Mouse (Mus musculus) right cerebral cortex, adult 2 months (tissue): ENCODE measurements at regions not wholly inside any gene's neighbourhood (a gene's known extent, or its start where the extent isn't known, plus 50 kb on each side); places are given as distances from the start of the nearest gene placed in this dataset.
A peak's percentile ranks its signal among the peaks of the same experiment; 100 is the strongest.

Source experiments
- DNase-seq, 2 experiments: peaks; one replicate each; pipeline ENCODE4 v3.0.0; 2021 to 2022; ENCODE audit warnings: low spot score in 2 of 2

DNA sequence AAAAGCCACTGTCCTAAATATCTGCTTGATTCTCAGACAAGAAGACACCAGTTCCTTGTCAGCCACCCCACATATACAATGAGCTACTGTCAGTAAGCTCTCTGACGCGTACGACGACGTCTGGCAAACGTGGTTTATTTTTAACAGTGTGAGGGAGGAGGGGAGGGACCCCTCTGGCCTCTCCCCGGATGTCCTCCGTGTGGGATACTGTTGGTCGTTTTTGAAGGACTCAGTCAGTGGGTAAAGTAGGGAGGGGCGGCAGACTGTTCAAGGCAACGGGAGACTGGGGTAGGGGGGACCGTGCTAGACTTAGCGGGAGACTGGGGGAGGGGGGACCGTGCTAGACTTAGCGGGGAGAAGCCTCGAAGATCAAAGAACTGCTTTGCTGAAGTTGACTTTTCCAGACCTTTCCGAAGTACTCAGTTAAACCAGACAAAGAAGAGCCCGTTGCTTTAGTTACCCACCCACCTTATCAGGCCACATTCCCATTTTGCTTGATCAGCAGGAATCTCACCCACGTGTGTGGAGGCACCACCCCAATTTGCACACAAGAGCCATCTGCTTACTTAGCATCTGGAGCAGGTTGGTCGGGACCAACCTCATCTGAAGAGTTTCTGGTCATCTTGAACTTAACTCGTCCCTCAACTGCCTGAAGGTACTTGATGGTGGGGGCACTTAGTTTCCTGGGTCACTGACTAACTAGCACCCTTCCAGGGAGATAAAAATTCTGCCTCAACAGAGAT lies 92.6 kb upstream of the Mark1 start:
- no peak for DNase-seq

DNA sequence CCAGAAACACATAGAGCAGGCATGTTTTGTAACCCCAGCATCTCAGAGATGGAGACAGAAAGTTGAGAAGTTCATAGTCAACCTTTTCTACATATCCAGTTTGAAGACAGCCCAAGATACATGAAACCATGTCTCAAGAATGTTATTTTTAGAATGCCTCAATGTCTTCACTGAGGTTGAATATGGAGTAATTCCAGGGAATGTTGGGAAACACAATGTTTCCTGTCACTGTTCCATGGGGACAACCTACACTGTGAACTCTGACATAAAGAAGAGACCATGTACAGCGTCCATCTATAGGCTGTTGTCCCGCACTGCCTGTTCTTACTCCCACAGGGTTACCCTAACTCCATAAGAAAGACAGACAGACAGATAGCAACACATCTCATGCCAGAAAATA lies 89.8 kb upstream of the Mark1 start:
- no peak for DNase-seq

DNA sequence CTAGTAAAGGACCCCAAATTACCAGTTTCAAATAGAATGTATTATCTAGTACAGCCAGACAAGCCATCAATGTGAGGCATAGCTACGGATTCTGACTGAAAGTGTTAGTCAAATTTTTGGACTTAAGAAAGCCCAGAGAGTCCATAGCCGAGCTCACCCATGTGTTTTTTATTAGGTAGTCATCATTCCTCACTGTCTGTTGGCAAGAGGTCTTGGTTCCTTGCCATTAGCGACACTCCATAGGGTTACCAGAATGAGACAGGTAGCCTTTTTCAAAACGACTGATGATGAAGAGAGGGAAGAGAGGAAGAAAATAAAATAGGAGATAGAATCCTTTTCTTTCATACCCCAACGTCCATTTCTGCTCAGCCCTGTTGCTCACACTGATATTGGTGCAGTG lies 83.8 kb upstream of the Mark1 start:
- no peak for DNase-seq

DNA sequence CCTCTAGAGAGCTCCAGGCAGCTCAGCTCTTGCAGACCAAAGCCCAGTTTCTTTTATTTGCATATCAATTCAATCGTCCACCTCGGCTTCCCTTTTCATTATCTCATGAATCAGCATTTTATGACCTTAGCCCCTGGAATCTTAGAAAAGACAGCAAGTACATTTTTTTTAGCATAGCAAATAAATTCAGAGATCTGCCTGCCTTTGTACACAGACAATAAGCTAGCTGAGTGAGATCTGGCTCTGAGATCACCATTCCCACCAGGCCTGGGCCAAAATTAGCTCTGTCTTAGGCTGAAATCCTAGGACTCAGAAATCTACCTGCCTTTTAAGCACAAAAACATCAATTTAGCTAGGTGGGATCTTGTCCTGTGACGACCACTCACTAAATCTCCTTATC lies 80.7 kb upstream of the Mark1 start:
- no peak for DNase-seq

DNA sequence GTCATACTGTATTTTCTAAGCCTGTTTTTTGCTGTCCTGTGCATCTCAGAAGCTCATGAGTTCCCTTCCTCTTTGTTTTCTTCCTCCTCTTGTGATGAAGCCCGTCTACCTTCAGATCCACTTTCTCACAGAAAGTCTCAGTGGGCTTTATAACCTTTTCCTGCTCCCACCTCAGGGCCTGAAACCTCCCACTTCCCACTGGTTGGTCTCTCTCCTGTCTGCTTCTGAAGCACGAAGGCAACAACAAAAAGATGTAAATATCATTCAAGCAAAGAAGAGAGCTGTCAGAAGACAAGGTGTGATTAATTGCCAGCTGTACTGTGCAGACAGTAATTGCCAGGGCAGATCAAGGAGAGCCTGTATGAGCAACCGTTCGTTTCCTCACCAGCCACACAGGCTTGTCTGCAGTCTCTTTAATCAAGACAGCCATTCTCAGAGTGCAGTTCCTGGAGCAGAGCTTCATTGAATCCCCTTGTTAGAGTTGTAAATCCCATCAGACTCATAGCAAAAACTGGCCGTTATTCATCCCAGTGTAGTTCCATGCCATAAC lies 80.0 kb upstream of the Mark1 start:
- DNase-seq, result no peak

DNA sequence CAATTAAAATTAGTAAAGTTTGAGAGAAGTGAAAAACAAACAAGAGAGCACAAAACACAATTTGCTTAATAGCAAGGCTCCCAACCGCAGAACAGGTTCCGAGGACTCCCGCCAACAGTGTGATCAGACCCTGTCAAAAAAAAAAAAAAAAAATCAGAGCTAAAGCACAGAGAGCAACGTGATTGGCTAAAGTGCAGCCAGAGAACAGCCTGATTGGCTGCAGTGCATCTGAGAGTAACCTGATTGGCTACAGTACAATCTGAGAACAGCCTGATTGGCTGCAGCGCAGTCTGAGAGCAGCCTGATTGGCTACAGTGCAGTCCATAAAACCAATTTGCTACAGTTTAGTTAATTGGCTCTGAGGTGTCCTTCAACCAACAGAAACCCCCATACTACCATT lies 74.6 kb upstream of the Mark1 start:
- no peak for DNase-seq

DNA sequence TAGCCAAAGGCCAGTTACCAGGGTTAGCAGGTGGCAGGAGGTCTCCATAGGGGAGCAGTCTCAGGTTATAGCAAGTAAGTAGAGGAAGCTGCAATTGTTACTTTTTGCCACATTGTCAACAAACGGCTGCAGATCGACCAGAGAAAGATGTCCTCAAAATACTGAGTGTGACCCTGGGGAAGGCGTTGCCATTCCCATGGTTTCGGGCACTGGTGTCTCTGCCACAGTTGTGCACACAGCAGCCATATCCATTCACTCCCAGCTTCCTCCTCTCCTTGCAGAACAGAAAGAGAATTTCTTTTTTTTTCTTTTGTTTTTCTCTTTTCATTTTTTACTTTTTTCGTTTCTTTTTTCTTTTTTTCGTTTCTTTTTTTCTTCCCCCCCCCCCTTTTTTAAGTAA lies 73.4 kb upstream of the Mark1 start:
- no peak for DNase-seq

DNA sequence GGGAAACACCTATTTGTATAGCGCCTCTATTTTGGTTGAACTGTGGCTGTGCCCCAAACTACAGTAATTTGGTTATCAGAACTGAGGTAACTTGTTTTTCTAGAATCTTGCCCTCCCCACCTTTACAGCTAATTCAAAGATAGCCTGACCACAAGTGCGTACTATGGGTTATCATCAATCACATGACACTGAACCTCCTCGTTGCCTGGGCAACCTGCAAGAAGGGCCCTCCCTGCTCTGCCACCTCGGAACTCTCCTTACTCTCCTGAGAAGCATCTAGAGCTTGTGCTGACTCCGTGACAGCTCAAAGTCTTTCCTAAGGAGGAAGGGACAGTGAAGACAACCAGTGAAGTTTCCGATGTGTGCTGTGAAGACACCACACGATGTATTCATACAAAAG lies 72.2 kb upstream of the Mark1 start:
- no peak for DNase-seq

DNA sequence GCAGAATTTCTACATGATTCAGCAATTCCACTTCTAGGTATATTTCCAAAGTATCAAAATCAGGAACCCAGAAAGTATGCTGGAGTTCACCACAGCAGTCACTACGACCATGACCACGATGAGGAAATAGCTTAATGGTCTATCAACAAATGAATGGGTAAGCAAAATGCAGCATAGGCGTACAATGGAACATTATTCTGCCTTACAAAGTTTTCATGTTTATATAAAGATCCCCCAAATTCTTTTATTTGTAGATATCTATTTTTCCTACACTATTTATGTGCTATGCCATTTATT lies 71.4 kb upstream of the Mark1 start:
- DNase-seq, result no peak

DNA sequence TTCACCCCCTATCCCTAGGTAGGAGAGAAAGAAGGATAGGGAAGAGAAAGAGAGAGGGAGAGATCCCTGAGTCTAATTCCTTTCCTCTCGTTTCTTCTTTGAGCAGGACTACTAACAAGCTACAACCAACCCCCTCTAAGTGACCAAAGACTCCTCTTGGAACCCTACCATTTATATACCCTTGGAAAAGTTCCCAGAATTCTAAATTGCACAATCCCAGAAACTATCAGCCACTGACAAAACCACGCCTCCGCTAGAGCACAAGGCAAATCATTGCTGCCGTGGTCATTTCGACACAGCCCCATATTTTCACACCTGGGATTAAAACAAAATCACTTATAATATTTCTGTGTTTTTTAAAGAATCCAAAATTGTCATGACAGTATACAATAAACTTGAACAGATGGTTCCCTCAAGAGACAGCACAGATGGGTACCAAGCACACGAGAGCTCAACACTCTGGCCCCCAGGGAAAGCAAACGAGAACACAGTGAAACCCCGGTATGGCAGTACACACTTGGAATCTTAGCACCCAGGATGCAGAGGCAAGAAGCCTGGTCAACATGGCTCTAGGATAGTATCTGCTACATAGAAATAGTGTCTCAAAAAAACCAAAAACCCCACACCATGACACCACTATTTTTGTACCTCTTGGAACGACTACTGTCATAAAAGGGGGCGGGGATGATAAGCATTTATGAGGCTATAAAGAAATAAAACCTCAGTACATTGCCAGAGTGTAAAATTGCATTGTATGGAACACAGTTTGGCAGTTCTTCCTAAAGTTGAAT lies 70.9 kb upstream of the Mark1 start:
- DNase-seq, result peak; percentile 15 to 21

DNA sequence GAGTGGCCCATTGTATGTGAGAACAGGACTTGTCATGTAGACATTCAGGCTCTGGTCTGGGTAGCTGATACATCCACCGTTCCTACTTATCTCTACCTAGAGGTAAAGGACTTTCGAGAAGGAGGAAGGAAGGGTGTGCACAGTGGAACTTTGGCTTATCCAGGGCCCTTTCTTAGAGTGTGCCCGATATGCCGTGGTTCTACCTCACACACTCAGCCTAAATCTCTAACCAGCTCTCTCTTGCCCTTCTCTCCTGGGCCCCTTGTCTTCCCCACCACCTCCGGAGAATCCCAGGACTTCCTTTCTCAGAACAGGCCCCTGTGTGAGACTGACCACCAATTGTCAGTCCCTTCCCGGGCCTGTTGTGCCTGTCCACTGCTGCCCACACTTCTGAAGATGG lies 68.8 kb upstream of the Mark1 start:
- no peak for DNase-seq

DNA sequence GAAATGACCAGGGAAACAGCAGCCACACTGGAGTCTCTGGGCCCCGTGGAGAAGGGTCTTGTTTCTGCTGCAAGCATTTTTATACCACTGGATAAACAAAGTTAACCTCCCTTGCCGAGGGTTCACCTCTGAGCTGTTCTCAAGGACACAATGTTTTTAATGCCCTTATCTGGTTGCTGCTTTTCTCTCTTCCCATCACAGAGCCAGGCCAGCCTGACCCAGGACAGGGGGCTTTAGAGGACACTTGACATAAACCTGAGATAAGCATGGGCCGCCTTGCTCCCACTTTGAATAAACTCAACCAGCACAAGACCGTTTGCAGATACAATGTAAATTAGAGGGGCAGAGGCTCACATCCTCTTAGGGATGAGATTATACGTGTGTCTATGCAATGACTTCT lies 68.3 kb upstream of the Mark1 start:
- no peak for DNase-seq

DNA sequence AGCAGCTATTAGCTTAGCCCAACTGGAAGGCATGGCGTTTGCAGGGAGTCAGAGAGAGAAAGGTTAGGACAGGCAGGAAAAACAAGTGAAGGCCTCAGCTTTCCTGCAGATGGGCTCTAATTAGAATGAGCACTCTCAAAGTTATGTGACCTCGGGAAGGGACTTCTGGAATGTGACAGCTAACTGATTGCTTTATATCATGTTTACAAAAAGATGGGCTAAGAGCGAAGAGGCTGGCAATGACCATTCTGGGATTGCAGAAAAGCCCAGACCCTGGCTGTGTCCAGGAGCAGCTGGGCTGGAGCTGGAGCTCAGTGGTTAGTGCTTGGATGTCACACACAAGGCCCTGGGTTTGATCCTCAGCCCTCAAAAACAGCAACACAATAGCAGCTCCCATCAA lies 65.7 kb upstream of the Mark1 start:
- DNase-seq, result no peak

DNA sequence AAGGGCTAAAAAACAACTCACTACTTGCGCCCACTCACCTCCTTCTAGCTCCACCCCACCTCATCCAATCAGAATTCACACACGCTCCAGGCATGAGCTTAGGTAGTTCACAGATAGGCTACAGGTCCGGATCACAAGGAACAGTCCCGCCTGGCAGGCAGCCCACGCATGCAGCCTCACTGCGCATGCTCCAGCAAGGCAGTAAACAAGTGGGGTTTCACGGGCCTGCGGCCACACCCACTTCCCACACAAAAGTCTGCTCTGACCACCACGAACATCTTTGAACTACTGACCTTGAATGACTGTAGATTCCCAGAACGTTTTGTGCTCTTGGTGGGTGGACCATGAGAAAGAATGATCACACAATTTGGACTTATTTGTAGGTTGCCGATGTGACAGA lies 62.7 kb upstream of the Mark1 start:
- DNase-seq, result no peak

DNA sequence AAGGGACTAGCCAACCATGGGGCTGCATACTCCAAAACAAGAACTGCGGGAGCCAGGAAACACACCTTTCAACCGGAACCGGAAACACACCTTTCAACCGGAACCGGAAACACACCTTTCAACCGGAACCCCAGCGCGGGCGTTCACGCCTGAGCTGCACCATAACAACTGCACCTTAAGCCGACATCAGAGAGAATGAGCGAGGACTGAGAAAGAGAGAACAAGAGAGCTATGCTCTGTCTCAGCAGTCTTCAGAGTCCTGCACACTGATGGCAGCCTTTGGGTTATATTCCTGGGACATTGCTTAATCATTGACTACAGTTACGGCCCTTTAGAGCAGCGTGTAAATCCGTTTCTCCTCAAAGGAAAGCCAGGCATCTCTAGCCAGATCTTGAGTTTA lies 58.1 kb upstream of the Mark1 start:
- no peak for DNase-seq

DNA sequence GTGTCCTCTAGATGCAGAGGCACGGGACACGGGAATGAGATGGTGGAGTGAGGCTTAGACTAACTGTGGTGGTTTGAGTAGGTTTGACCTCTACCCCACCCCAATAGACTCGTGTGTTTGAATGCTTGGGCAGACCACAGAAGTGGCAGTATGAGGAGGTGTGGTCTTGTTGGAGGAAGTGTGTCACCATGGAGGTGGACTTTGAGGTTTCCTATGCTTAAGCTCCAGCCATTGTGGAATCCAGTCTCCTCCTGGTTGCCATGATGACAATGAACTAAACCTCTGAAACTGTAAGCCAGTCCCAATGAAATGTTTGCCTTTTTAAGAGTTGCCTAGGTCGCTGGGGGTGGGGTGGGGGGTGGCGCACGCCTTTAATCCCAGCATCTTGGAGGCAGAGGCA lies 53.3 kb upstream of the Mark1 start:
- no peak for DNase-seq

DNA sequence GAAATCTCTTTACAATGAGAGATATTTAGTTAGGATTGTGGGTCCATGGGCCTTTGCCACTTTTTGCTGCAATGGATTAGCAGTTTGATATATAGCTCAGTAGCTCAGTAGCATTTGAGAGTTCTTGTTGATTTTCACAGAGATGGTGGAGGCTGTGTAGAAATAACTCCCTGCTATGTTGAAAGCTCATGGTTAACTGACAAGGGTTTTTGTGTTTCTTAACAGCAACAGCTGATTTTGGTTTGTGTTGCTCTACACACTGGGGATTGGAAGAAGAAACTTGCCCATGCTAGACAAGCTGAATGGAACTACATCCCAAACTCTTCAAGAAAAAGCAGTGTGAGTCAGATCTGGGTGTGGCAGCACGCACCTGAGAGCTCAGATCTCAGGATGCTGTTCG lies 50.6 kb upstream of the Mark1 start:
- no peak for DNase-seq
